ENCODE assay signal across 13 mouse cellular contexts in the genomic region with DNA sequence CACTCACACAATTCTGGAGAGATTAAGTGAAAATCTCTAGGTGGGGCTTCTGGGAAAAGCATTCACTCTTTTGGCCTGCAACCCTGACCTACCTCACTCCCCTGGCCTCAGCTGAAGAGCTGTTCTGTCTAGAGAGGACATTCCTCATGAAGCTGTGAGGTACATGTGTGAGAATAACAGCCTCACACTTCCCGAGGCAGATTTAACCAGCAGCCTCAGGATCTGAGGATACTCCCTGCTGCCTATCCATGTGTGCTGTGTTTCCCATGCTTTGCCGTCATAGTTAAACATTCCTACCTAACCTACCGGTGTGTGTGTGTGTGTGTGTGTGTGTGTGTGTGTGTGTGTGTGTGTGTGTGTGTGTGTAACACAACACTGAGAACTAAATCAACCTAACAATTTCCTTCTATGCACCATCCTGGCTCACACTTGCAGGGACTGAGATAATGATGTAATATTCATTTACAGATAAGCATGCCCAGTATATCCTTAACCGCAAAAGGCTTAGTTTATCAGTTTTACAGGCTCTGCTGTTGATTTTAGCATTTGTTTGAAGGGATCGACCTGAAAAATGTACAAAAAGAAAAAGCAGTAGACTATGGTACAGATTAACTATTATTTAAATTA.
A peak's percentile ranks its signal among the peaks of the same experiment; 100 is the strongest.
DNase-seq lines count a peak whose midpoint lies in the region; ATAC-seq lines count a peak whose summit lies in the region.
"Had no signal": no experiment of that assay in that cellular context is flagged by ENCODE, and none has a peak within 500 bp of the region (broad histone marks: within the 10 kb centered on the region; RNA-seq: fewer than 3 reads in every experiment).

No protein-coding gene starts in this region.

- H3K4me3 ChIP-seq in heart, embryonic 15.5 days = no peak overlapping the region
- no peak overlapping the region for H3K4me3 ChIP-seq in midbrain, embryonic 13.5 days (replicated peaks)
- H3K4me3 ChIP-seq in midbrain, embryonic 10.5 days = no peak overlapping the region
- no peak overlapping the region for H3K4me3 ChIP-seq in liver, embryonic 13.5 days (replicated peaks)
- H3K4me3 ChIP-seq: erythroblast, embryonic 14.5 days; forebrain, embryonic 15.5 days; layer of hippocampus, adult 2 months; limb, embryonic 12.5 days had no signal

- DNase-seq in heart, postnatal 4 days = no peak
- no peak for DNase-seq in midbrain, embryonic 10.5 days (ENCODE audit: low spot score)
- DNase-seq in liver, embryonic 13.5 days = no peak
- DNase-seq in cerebellum, adult 11-12 months = no peak
- DNase-seq in left cerebral cortex, postnatal 36 days (ENCODE audit: low spot score in 2 of 2) = no peak
- DNase-seq: gastrocnemius, postnatal 36 days; right cerebral cortex, adult 18-20 months had no signal

- 51% methylated on average over 5 of the region's 5 CpGs for WGBS in heart, embryonic 15.5 days
- WGBS in midbrain, embryonic 13.5 days = 80% methylated on average over 5 of the region's 5 CpGs
- 87% methylated on average over 5 of the region's 5 CpGs for WGBS in midbrain, embryonic 10.5 days
- 50% methylated on average over 5 of the region's 5 CpGs for WGBS in liver, embryonic 13.5 days (ENCODE audit: insufficient replicate concordance)

- H3K9me3 ChIP-seq in heart, embryonic 15.5 days (replicated peaks) = no peaks in the 10 kb centered on the region
- no peaks in the 10 kb centered on the region for H3K9me3 ChIP-seq in midbrain, embryonic 13.5 days
- H3K9me3 ChIP-seq in midbrain, embryonic 10.5 days (replicated peaks) = no peaks in the 10 kb centered on the region
- H3K9me3 ChIP-seq in liver, embryonic 13.5 days (replicated peaks) = no peaks in the 10 kb centered on the region
- H3K9me3 ChIP-seq: forebrain, embryonic 15.5 days; limb, embryonic 12.5 days had no signal

- H3K36me3 ChIP-seq in heart, embryonic 15.5 days = peaks cover 13% of the 10 kb centered on the region
- H3K36me3 ChIP-seq in midbrain, embryonic 13.5 days = peaks cover 25% of the 10 kb centered on the region
- H3K36me3 ChIP-seq in midbrain, embryonic 10.5 days = peaks cover 70% of the 10 kb centered on the region
- peaks cover 6% of the 10 kb centered on the region for H3K36me3 ChIP-seq in liver, embryonic 13.5 days

- H3K9ac ChIP-seq in heart, embryonic 15.5 days = no peak overlapping the region
- no peak overlapping the region for H3K9ac ChIP-seq in midbrain, embryonic 13.5 days (replicated peaks)
- no peak overlapping the region for H3K9ac ChIP-seq in liver, embryonic 13.5 days
- H3K9ac ChIP-seq: forebrain, embryonic 15.5 days; limb, embryonic 12.5 days had no signal

- no peak for ATAC-seq in heart, embryonic 15.5 days (replicated peaks; ENCODE audit: insufficient number of reproducible peaks, insufficient read depth, low FRiP score, low read depth)
- ATAC-seq in midbrain, embryonic 13.5 days = no peak
- peak; percentile 67 for ATAC-seq in liver, embryonic 13.5 days (ENCODE audit: low read depth)
- ATAC-seq: forebrain, embryonic 15.5 days had no signal

- H3K27me3 ChIP-seq in heart, embryonic 15.5 days = no peaks in the 10 kb centered on the region
- no peaks in the 10 kb centered on the region for H3K27me3 ChIP-seq in midbrain, embryonic 13.5 days
- no peaks in the 10 kb centered on the region for H3K27me3 ChIP-seq in midbrain, embryonic 10.5 days (ENCODE audit: low read depth, poor library complexity, severe bottlenecking)
- H3K27me3 ChIP-seq in liver, embryonic 13.5 days = no peaks in the 10 kb centered on the region
- H3K27me3 ChIP-seq: forebrain, embryonic 15.5 days; limb, embryonic 12.5 days had no signal

- intact Hi-C loops in left cerebral cortex, postnatal 36 days (cut with DNase I) = no loop called here

- H3K4me1 ChIP-seq in heart, embryonic 15.5 days (replicated peaks) = no peaks in the 10 kb centered on the region
- no peaks in the 10 kb centered on the region for H3K4me1 ChIP-seq in midbrain, embryonic 13.5 days (replicated peaks)
- no peaks in the 10 kb centered on the region for H3K4me1 ChIP-seq in midbrain, embryonic 10.5 days
- peaks cover 13% of the 10 kb centered on the region for H3K4me1 ChIP-seq in liver, embryonic 13.5 days (replicated peaks)
- H3K4me1 ChIP-seq: forebrain, embryonic 15.5 days; limb, embryonic 12.5 days had no signal

- H3K27ac ChIP-seq in heart, embryonic 15.5 days = 0 out of 2 replicates have a peak overlapping the region, but pooled peaks have one; percentile 33
- H3K27ac ChIP-seq in midbrain, embryonic 13.5 days = peak overlapping the region; percentile 0; the same call in 1 of the 2 replicates
- H3K27ac ChIP-seq in midbrain, embryonic 10.5 days (replicated peaks) = no peak overlapping the region
- H3K27ac ChIP-seq in liver, embryonic 13.5 days = no peak overlapping the region
- H3K27ac ChIP-seq: forebrain, embryonic 15.5 days; layer of hippocampus, adult 2 months; limb, embryonic 12.5 days had no signal

- H3K4me2 ChIP-seq in heart, embryonic 15.5 days = no peak overlapping the region
- no peak overlapping the region for H3K4me2 ChIP-seq in midbrain, embryonic 13.5 days (replicated peaks)
- H3K4me2 ChIP-seq in liver, embryonic 13.5 days = no peak overlapping the region
- H3K4me2 ChIP-seq: forebrain, embryonic 15.5 days; limb, embryonic 12.5 days had no signal

Comparison
In these comparisons a context has a peak if more than half of its experiments do, and no peak if none do; other contexts are left out.
1. H3K27ac ChIP-seq: peak in heart, embryonic 15.5 days (single experiment) and midbrain, embryonic 13.5 days (single experiment); none in midbrain, embryonic 10.5 days (single experiment) and liver, embryonic 13.5 days (single experiment).